Mouse (Mus musculus) inflammation-experienced regulatory T-cells (primary cell): Measurements from ENCODE around the gene Krt78. TPM values are rescaled to one million over a fixed set of nuclear protein-coding genes. Genes with fewer than 3 reads are reported as not detected.

Experiments
- polyA plus RNA-seq, 2 experiments: library from polyadenylated mRNA; unstranded; fragments of 100-300 nt; shearing (Covaris generic); gene quantifications; one replicate each; pipeline ENCODE4 v1.2.1; 2017

Gene Krt78
- not detected for polyA plus RNA-seq

DNA sequence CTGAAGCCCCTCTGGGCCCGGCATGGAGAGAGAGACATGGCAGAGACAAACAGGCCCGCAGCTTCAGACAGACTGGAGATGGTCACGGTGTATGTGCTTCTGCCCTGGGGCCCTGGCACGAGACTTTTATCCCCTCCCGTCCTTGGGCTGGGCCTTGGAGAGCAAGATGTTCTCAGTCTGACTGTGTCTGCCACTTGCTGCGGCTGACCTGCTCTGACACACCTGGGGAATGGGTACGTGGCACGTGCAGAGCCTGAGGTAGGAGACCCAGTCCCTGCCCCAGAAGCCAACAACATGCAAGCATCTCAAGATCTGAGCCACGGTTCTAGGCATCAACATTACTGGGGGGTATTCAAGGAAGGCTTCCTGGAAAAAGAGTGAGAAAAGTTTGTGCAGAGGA, at the start of gene Krt78:
Krt78 (minus strand) TSS at position 101 of the 400 bp plus-strand sequence.

DNA sequence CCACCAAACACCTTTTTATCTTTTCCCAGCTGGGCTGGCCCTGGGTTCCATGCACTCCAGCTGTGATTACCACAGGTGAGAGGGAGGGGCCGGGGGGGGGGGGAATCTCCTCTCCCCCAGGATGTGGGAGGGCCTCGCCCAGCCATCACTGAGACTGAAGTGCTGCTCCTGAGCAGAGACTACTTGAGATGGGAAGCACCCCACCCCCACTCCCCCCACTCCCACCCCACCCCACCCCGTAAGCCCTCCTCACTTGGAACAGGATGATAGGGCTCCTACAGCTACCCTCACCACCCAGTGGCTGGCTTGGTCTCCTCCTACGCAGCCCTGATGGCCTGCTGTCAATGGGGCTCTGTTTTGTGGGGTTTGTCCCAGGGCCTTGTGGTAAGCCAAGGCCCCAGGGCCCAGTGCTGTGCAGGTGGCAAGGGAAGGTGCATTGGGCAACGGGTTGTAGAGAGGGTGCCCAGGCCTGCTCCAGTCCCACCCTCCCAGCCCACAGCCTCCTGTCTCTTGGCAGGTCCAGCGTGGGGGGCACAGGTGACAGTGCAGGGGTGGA, 13.7 kb downstream of the Krt78 start, which contains the start of gene Krt79:
Krt79 (minus strand) TSS at position 51 of the 556 bp plus-strand sequence.

GRCm38 (mm10) chr15:101924635-101925034, 29.5 kb downstream of the Krt78 start, which contains the start of gene Krt4:
TSS of gene Krt4 (minus strand) at chr15:101924735.

Other genes with a start within 250 kb of the Krt78 start
- under 1 TPM in 1 of 2 experiments, not detected in 1; 0.07 TPM for gene Krt5, start 241.4 kb downstream of the Krt78 start, polyA plus RNA-seq
- under 1 TPM in 1 of 2 experiments, not detected in 1; 0.23 TPM for gene Krt71, start 211.2 kb downstream of the Krt78 start, polyA plus RNA-seq
- under 1 TPM; 0.08 to 0.43 TPM for gene Krt72, start 167.8 kb downstream of the Krt78 start, polyA plus RNA-seq
- gene Krt73, start 151.9 kb downstream of the Krt78 start, polyA plus RNA-seq: under 1 TPM; 0.12 to 0.18 TPM
- gene Krt2, start 136.1 kb downstream of the Krt78 start, polyA plus RNA-seq: under 1 TPM; 0.06 to 0.92 TPM
- under 1 TPM; 0.12 to 0.22 TPM for gene Krt1, start 103.5 kb downstream of the Krt78 start, polyA plus RNA-seq
- not detected for gene Krt77, start 84.6 kb downstream of the Krt78 start, polyA plus RNA-seq
- gene Krt76, start 61.4 kb downstream of the Krt78 start, polyA plus RNA-seq: under 1 TPM in 1 of 2 experiments, not detected in 1; 0.61 TPM
- under 1 TPM; 0.07 to 0.56 TPM for gene Krt4, start 29.6 kb downstream of the Krt78 start, polyA plus RNA-seq
- gene Krt79, start 14.0 kb downstream of the Krt78 start, polyA plus RNA-seq: 1 to 10 TPM in 1 of 2 experiments, not detected in 1; 4.3 TPM
- 1 to 10 TPM; 1.7 to 2.4 TPM for gene Krt8, start 50.2 kb upstream of the Krt78 start, polyA plus RNA-seq
- 1 to 10 TPM in 1 of 2 experiments, under 1 TPM in 1; 0.71 to 6.2 TPM for gene Krt18, start 73.9 kb upstream of the Krt78 start, polyA plus RNA-seq
- 10 to 100 TPM; 96.9 to 97.9 TPM for gene Eif4b, start 119.5 kb upstream of the Krt78 start, polyA plus RNA-seq
- gene Tns2, start 146.1 kb upstream of the Krt78 start, polyA plus RNA-seq: 1 to 10 TPM; 2.7 to 3.6 TPM
- gene Spryd3, start 181.9 kb upstream of the Krt78 start, polyA plus RNA-seq: 10 to 100 TPM; 55.1 to 62.1 TPM
- 1 to 10 TPM in 1 of 2 experiments, not detected in 1; 1.7 TPM for gene Igfbp6, start 190.1 kb upstream of the Krt78 start, polyA plus RNA-seq
- gene Soat2, start 196.2 kb upstream of the Krt78 start, polyA plus RNA-seq: 1 to 10 TPM; 2.2 TPM
- gene Zfp740, start 249.0 kb upstream of the Krt78 start, polyA plus RNA-seq: 100 to 1,000 TPM in 1 of 2 experiments, 10 to 100 TPM in 1; 94.4 to 103 TPM